Mouse (Mus musculus) limb, embryonic 15.5 days (tissue): Measurements from ENCODE around the gene Mapk7. TPM values are rescaled to one million over a fixed set of nuclear protein-coding genes. Genes with fewer than 3 reads are reported as not detected.

Experiments used
- ATAC-seq: fragments of 200-750 bp; cut with Nextera tagmentation; 2 replicates; pipeline ENCODE4 v1.8.0; 2017; ENCODE audit warnings: low read depth, moderate TSS enrichment; ENCODE audit not compliant: insufficient number of reproducible peaks, low FRiP score, low TSS enrichment
- H3K27ac ChIP-seq: fragments of 300-500 bp; sonication (generic); 2 replicates; pipeline ENCODE4 v1.5.1; 2015; ENCODE audit warnings: moderate library complexity, mild to moderate bottlenecking, inconsistent platforms
- H3K27me3 ChIP-seq: fragments of 300-500 bp; sonication (generic); 2 replicates; pipeline ENCODE4 v1.6.1; 2015; ENCODE audit warnings: inconsistent platforms
- H3K36me3 ChIP-seq: fragments of 300-500 bp; sonication (generic); 2 replicates; pipeline ENCODE4 v1.6.1; 2015; ENCODE audit warnings: inconsistent platforms
- H3K4me1 ChIP-seq: fragments of 300-500 bp; sonication (generic); 2 replicates; pipeline ENCODE4 v1.6.1; 2015; ENCODE audit warnings: inconsistent platforms
- H3K4me2 ChIP-seq: fragments of 300-500 bp; sonication (generic); 2 replicates; pipeline ENCODE4 v1.6.1; 2015; ENCODE audit warnings: mild to moderate bottlenecking, inconsistent platforms
- H3K4me3 ChIP-seq: fragments of 300-500 bp; sonication (generic); 2 replicates; pipeline ENCODE4 v1.5.1; 2015; ENCODE audit warnings: mild to moderate bottlenecking, inconsistent platforms
- H3K9ac ChIP-seq: fragments of 300-500 bp; sonication (generic); 2 replicates; pipeline ENCODE4 v1.6.1; 2015; ENCODE audit warnings: inconsistent platforms
- H3K9me3 ChIP-seq: fragments of 300-500 bp; sonication (generic); 2 replicates; pipeline ENCODE4 v1.6.1; 2016; ENCODE audit warnings: inconsistent platforms
- WGBS: fragments of 180-500 bp; shearing (Covaris S2); methylation state at CpG from one replicate; pipeline ENCODE4 v1.1.7; 2015; 5-methylcytosine and 5-hydroxymethylcytosine counted together
- polyA plus RNA-seq: library from polyadenylated mRNA; unstranded; fragments of >200 nt; fragmentation: Nextera tagmentation; extraction: Ambion mirVana; gene quantifications from 2 replicates; pipeline ENCODE4 v1.2.1, GENCODE M21; 2015

Gene Mapk7
- 59.4 and 65.0 TPM in 2 replicates for polyA plus RNA-seq

- Histone ChIP-seq H3K4me1 (peaks cover 22% of the 10 kb centered on the region), H3K9me3 (no peaks in the 10 kb centered on the region), H3K36me3 (peaks cover 27% of the 10 kb centered on the region), H3K4me3 (peak within 1 kb of the TSS; percentile 90), H3K27me3 (no peaks in the 10 kb centered on the region), H3K27ac (peak within 1 kb of the TSS; percentile 89), H3K9ac (peak within 1 kb of the TSS; percentile 75), H3K4me2 (peak within 1 kb of the TSS; percentile 76)
- WGBS, result under 1% methylated on average over 62 of the region's 62 CpGs
- peak; percentile 95 for ATAC-seq
Observed at GRCm38 (mm10) chr11:61494129-61494997, at the start of gene Mapk7. Gene Mapk7, minus strand, starts transcription at chr11:61494406.

DNA sequence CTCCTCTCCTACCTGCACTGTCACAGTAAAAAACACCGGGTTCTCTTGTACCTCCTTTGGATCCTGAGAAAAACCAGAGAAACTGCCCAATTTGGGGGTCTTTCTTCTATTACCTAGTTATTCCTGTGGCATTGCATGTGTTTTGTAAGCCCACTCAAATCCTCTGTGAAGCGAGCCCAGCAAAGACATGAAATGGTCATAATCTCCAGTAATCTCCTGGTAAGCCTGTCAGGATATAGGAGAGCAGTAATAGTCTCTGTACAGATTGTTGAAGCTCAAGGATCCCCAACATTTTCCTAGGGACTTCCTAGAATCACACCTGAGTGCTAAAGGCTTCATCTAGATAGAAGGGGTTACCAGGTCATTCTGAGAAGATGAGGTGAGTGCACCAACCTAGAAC is 46.9 kb upstream of the Mapk7 start:
- H3K27ac ChIP-seq, result no peak overlapping the region
- no peak for ATAC-seq
- no peak overlapping the region for H3K9ac ChIP-seq
- WGBS, result 80% methylated on average over 2 of the region's 2 CpGs
- no peak overlapping the region for H3K4me2 ChIP-seq
- H3K4me1 ChIP-seq, result no peaks in the 10 kb centered on the region
- H3K9me3 ChIP-seq, result no peaks in the 10 kb centered on the region
- no peak overlapping the region for H3K4me3 ChIP-seq
- H3K36me3 ChIP-seq, result peaks cover 45% of the 10 kb centered on the region
- H3K27me3 ChIP-seq, result no peaks in the 10 kb centered on the region

- no peak overlapping the region for H3K4me3 ChIP-seq
- no peak for ATAC-seq
- H3K4me1 ChIP-seq, result no peaks in the 10 kb centered on the region; the same call in 1 of the 2 replicates
- H3K27ac ChIP-seq, result no peak overlapping the region
- 82% methylated on average over 7 of the region's 7 CpGs for WGBS
- H3K4me2 ChIP-seq, result no peak overlapping the region
- H3K9ac ChIP-seq, result no peak overlapping the region
- H3K9me3 ChIP-seq, result no peaks in the 10 kb centered on the region
- H3K36me3 ChIP-seq, result peaks cover 40% of the 10 kb centered on the region
- no peaks in the 10 kb centered on the region for H3K27me3 ChIP-seq
Observed at GRCm38 (mm10) chr11:61540642-61541041, 46.4 kb upstream of the Mapk7 start.

DNA sequence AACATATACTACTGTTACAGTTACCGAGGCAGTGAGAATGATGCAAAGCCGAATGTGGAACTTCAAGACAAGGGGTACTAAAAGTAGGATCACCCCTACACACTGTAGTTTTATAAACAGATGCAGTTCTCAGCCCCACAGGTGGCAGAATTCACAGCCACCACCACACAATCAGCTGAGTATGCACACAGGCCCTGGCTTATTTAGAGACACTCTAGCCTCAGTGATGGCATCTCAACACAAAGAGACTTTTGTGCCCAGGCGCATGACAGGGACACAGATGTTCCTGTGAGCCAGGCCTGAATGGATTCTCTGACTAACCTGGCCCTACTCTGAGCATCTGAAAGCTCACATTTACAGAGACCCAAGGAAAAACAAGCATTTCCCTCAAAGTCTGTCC is 43.2 kb upstream of the Mapk7 start:
- H3K27me3 ChIP-seq, result no peaks in the 10 kb centered on the region
- no peaks in the 10 kb centered on the region; the same call in 1 of the 2 replicates for H3K4me1 ChIP-seq
- WGBS, result 84% methylated on average over 3 of the region's 3 CpGs
- no peaks in the 10 kb centered on the region for H3K9me3 ChIP-seq
- H3K36me3 ChIP-seq, result peaks cover 25% of the 10 kb centered on the region
- H3K4me3 ChIP-seq, result no peak overlapping the region
- no peak for ATAC-seq
- no peak overlapping the region for H3K4me2 ChIP-seq
- no peak overlapping the region for H3K9ac ChIP-seq
- no peak overlapping the region for H3K27ac ChIP-seq

DNA sequence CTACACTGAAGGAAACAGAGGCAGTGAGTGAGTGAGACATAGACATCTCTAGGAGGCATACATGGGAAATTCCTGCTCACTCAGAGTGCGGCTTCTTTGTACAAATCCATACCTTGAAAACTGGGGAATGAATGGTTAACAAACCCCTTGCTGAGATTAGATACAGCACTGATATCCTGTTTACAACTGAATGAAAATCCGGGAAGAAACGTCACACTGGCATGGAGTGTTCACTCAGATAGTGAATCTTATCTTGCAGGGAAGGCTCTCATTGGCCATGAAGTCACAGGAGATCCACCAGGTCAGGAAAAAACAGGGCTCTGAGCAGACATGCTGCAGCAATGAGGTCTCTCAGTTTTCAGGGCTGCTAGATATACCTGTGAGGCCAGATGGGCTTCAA is 42.7 kb upstream of the Mapk7 start:
- no peak overlapping the region for H3K9ac ChIP-seq
- no peak overlapping the region for H3K27ac ChIP-seq
- peaks cover 25% of the 10 kb centered on the region for H3K36me3 ChIP-seq
- no peak overlapping the region for H3K4me3 ChIP-seq
- no peak for ATAC-seq
- WGBS, result 69% methylated on average over 3 of the region's 3 CpGs
- H3K4me2 ChIP-seq, result no peak overlapping the region
- H3K27me3 ChIP-seq, result no peaks in the 10 kb centered on the region
- H3K9me3 ChIP-seq, result no peaks in the 10 kb centered on the region
- no peaks in the 10 kb centered on the region; the same call in 1 of the 2 replicates for H3K4me1 ChIP-seq

DNA sequence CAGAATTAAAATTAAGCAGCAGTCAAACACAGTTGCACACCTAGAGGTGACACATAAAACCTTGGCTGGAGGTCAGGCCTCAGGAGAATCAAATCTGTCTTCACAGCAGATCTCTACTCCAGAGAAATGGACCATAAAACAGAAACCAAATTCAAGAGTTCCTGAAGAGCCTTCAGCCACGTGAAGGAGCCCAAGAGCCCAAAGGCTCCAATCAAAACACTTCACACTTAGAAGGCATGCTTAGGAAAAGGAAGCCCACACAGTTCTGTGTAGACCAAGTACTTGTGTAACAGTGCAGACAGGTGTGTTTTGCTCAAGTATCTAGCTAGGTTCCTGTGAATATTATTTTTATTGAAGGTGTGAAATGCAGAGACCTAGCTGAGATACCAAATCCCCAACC is 41.3 kb upstream of the Mapk7 start:
- no peak overlapping the region for H3K4me3 ChIP-seq
- no peaks in the 10 kb centered on the region; the same call in 1 of the 2 replicates for H3K4me1 ChIP-seq
- no peak for ATAC-seq
- WGBS, result 37% methylated on average over 1 of the region's 1 CpGs
- H3K4me2 ChIP-seq, result no peak overlapping the region
- no peak overlapping the region for H3K9ac ChIP-seq
- H3K27me3 ChIP-seq, result no peaks in the 10 kb centered on the region
- no peak overlapping the region for H3K27ac ChIP-seq
- no peaks in the 10 kb centered on the region for H3K9me3 ChIP-seq
- peaks cover 21% of the 10 kb centered on the region for H3K36me3 ChIP-seq

- H3K4me3 ChIP-seq, result no peak overlapping the region
- 76% methylated on average over 5 of the region's 5 CpGs for WGBS
- no peaks in the 10 kb centered on the region for H3K27me3 ChIP-seq
- no peaks in the 10 kb centered on the region for H3K9me3 ChIP-seq
- no peak overlapping the region for H3K9ac ChIP-seq
- H3K27ac ChIP-seq, result no peak overlapping the region
- no peak overlapping the region for H3K4me2 ChIP-seq
- H3K36me3 ChIP-seq, result peaks cover 19% of the 10 kb centered on the region
- H3K4me1 ChIP-seq, result no peaks in the 10 kb centered on the region; the same call in 1 of the 2 replicates
- ATAC-seq, result no peak
Observed at GRCm38 (mm10) chr11:61533571-61533970, 39.4 kb upstream of the Mapk7 start.

GRCm38 (mm10) chr11:61532820-61533219 is 38.6 kb upstream of the Mapk7 start:
- Histone ChIP-seq H3K27me3 (no peaks in the 10 kb centered on the region), H3K36me3 (peaks cover 18% of the 10 kb centered on the region), H3K9ac (no peak overlapping the region), H3K4me3 (no peak overlapping the region), H3K27ac (0 out of 2 replicates have a peak overlapping the region, but pooled peaks have one; percentile 22), H3K4me1 (no peaks in the 10 kb centered on the region; the same call in 1 of the 2 replicates), H3K9me3 (no peaks in the 10 kb centered on the region), H3K4me2 (no peak overlapping the region)
- no peak for ATAC-seq
- 93% methylated on average over 2 of the region's 2 CpGs for WGBS

DNA sequence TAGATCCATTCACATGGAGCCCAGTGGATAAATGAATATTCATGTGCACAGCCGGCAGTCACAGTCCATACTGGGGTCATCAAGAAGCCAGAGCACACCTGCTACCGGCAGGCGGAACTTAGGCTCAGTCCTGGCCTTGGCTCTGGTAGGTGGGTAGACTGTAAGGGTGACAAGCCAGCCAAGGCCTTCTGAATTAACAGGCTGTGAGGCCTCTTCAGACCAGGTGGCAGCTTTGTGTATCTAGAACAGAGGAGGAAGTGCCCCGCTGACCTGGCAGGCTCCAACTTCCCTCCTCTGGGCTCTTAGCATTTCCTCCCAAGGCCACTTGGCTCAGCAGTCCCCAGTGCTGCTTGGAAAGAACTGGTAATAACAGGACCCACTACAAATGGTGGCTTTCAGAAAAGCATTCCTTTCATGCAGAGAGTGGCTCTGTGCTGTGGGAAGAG is 35.1 kb upstream of the Mapk7 start:
- no peaks in the 10 kb centered on the region for H3K4me1 ChIP-seq
- H3K4me3 ChIP-seq, result no peak overlapping the region
- no peaks in the 10 kb centered on the region for H3K27me3 ChIP-seq
- no peak overlapping the region for H3K9ac ChIP-seq
- H3K27ac ChIP-seq, result no peak overlapping the region
- peaks cover 24% of the 10 kb centered on the region for H3K36me3 ChIP-seq
- no peaks in the 10 kb centered on the region for H3K9me3 ChIP-seq
- no peak overlapping the region for H3K4me2 ChIP-seq
- no peak for ATAC-seq
- 51% methylated on average over 4 of the region's 4 CpGs for WGBS

GRCm38 (mm10) chr11:61526872-61527271 is 32.7 kb upstream of the Mapk7 start:
- Histone ChIP-seq H3K4me2 (no peak overlapping the region), H3K27me3 (no peaks in the 10 kb centered on the region), H3K36me3 (peaks cover 30% of the 10 kb centered on the region), H3K9me3 (no peaks in the 10 kb centered on the region), H3K27ac (no peak overlapping the region), H3K4me1 (no peaks in the 10 kb centered on the region), H3K9ac (no peak overlapping the region), H3K4me3 (no peak overlapping the region)
- no peak for ATAC-seq
- WGBS, result 82% methylated on average over 1 of the region's 1 CpGs

GRCm38 (mm10) chr11:61519484-61520107 is 25.4 kb upstream of the Mapk7 start:
- no peak overlapping the region for H3K4me2 ChIP-seq
- H3K4me3 ChIP-seq, result no peak overlapping the region
- peaks cover 67% of the 10 kb centered on the region for H3K36me3 ChIP-seq
- 92% methylated on average over 3 of the region's 3 CpGs for WGBS
- no peak overlapping the region for H3K27ac ChIP-seq
- H3K9ac ChIP-seq, result no peak overlapping the region
- H3K27me3 ChIP-seq, result no peaks in the 10 kb centered on the region
- no peaks in the 10 kb centered on the region for H3K4me1 ChIP-seq
- ATAC-seq, result no peak
- H3K9me3 ChIP-seq, result no peaks in the 10 kb centered on the region

GRCm38 (mm10) chr11:61518871-61519270 is 24.7 kb upstream of the Mapk7 start:
- Histone ChIP-seq H3K9ac (no peak overlapping the region), H3K4me1 (no peaks in the 10 kb centered on the region), H3K36me3 (peaks cover 67% of the 10 kb centered on the region), H3K27me3 (no peaks in the 10 kb centered on the region), H3K9me3 (no peaks in the 10 kb centered on the region), H3K4me2 (no peak overlapping the region), H3K4me3 (no peak overlapping the region), H3K27ac (no peak overlapping the region)
- no peak for ATAC-seq
- 90% methylated on average over 3 of the region's 3 CpGs for WGBS
